Mouse (Mus musculus) layer of hippocampus, adult 9-10 months (tissue): ENCODE measurements around the gene Ddit4l.
"Not testable (repeated sequence)": the region's sequence is repeated elsewhere in the genome, so short reads cannot be mapped to it uniquely, and the experiment has no call there.

Source experiments
- DNase-seq: peaks from one replicate; pipeline ENCODE4 v3.0.0; 2022; ENCODE audit warnings: low spot score

The Ddit4l gene

DNA sequence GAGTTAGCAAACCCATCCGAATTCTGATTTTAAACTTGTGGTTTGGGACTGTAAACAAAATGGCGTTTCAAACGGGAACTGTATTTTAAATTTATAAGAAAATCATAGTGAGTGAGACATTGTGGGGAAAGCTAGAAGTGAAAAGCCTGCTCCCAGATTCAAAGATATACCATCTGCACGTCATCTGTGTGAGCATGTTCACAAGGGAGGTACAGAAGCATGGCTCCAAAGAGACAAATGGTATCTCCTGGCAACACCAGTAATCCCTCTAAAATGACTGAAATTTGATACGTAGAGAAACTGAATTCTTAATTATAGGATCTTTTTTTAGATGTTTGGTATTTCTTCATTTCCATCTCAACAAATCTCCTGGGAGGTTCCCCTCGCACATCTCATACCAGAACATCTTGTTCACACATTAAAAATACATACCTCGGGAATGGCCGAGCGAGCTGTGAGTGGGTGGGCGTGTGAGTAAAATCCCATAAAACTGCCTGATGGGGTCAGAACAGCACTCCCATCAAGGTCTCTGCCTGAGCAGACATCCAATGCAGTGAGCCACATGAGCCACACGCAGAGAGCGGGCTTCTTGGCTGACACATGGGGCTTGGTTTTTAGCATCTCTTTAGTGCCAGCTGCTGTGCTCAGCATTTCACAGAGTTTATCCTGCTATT lies 26.2 kb downstream of the Ddit4l start:
- no peak for DNase-seq

DNA sequence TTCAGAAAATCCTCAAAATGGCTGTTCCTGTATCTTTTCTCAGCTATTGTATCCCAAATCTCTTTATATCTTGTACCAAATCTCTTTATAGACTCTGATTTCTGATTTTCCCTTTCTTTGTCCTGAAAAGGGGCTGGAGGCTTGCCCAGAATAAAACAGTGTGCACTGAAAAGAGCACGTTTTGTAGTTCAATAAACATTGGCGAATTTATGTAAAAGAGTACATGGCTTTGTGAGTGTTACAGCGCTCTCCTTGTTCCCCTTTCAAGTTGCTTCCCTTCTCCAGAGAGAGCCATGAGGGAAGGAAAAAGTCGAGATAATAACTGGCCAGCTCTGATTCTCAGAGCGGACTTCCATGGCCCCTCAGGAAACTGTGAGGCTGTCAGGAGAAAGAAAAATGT lies 27.7 kb downstream of the Ddit4l start:
- no peak for DNase-seq

DNA sequence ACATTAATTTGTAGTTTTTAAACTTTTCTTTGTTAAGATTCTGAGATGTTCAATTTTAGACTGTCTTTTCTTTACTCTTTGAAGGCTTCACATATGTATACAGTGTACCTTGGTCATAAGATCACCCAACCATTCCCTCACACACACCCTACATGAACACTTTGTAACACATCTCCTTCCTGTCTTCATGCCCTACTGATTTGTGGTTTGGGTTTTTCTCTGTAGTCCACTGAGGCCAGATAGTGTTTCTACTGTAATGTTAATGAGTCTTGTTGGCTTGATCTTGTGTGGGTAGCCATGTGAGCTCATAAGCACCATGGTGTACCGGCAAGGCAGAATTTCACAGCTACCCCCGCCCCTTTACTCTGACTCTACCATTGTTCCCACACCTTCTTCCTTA lies 31.4 kb downstream of the Ddit4l start:
- DNase-seq: no peak

DNA sequence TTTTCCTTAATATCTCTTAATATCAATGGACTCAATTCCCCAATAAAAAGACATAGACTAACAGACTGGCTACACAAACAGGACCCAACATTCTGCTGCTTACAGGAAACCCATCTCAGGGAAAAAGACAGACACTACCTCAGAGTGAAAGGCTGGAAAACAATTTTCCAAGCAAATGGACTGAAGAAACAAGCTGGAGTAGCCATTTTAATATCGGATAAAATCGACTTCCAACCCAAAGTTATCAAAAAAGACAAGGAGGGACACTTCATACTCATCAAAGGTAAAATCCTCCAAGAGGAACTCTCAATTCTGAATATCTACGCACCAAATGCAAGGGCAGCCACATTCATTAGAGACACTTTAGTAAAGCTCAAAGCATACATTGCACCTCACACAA lies 49.8 kb downstream of the Ddit4l start, which contains the start of gene Gm21962:
TSS of gene Gm21962 (plus strand) at position 301 of the 400 bp plus-strand sequence.
- DNase-seq: not testable (repeated sequence)
